Mouse (Mus musculus) testis, adult 2 months (tissue): ENCODE measurements around the gene Sp2.

Source experiments
- CTCF ChIP-seq: fragments of 200-500 bp; IDR thresholded peaks from 2 replicates; pipeline ENCODE4 v1.5.1; 2012; ENCODE audit warnings: low read depth, mild to moderate bottlenecking, inconsistent platforms, low read length, moderate library complexity; ENCODE audit not compliant: control insufficient read depth, insufficient read depth, insufficient replicate concordance
- POLR2A ChIP-seq: fragments of 200-500 bp; IDR thresholded peaks from 2 replicates; pipeline ENCODE4 v1.6.1; 2012; ENCODE audit warnings: low read depth, mild to moderate bottlenecking, inconsistent platforms, low read length, moderate library complexity; ENCODE audit not compliant: control insufficient read depth

DNA sequence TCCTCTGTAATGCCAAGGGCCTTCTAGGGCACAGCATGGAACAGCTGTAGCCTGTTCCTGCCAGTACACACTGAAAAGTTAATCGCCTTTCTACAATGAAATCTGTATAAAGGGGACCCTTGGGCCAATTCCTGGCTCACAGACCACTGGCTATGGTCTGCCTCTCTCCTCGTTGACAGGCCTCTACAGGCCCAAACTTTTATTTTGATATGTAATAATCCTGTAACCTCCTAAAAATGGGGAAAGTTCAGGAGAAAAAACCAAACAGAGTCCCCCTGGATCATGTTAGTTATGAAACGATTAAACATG is 6.4 kb downstream of the Sp2 start:
- TF ChIP-seq CTCF (no peak), POLR2A (no peak)
